Mouse (Mus musculus) erythroblast, embryonic 14.5 days (primary cell): Measurements from ENCODE around the gene Itpk1.

Experiments used
- GATA1 ChIP-seq: IDR thresholded peaks from 2 replicates; pipeline ENCODE4 v1.6.1; 2012; ENCODE audit warnings: low read length, inconsistent platforms, mixed read lengths
- TAL1 ChIP-seq: IDR thresholded peaks from 3 replicates; pipeline ENCODE4 v1.6.1; 2012; ENCODE audit warnings: low read length, inconsistent platforms, mixed read lengths

DNA sequence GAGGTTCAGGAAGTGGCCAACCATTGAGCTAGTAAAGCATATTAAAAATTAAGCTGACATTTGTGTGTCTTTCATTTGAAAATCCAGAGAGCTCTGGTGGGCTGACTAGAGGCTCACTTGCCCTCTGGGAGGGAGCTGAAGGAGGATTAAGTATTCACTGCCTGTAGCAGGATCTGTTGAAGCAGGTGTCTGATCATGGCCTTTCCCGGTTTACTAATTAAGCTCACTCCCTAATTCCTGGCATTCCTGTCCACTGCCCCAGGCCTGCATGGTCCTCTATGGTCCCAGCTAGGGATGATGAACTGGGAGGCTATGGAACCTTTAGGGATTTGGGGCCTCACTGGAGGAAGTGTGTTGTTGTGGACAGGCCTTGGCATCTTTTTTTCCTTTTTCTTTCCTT, 168.9 kb downstream of the Itpk1 start:
- TF ChIP-seq GATA1 (no peak), TAL1 (no peak)
